Mouse (Mus musculus) heart, postnatal 25 days (tissue): ENCODE results near the gene Olfr370. TPM values are rescaled to one million over a fixed set of nuclear protein-coding genes. Genes with fewer than 3 reads are reported as not detected.
"Not testable (repeated sequence)": the region's sequence is repeated elsewhere in the genome, so short reads cannot be mapped to it uniquely, and the experiment has no call there.

Experiments used
- DNase-seq: peaks from one replicate; pipeline ENCODE4 v3.0.0; 2022; ENCODE audit warnings: low spot score
- intact Hi-C: fragments of 180-260 bp; cut with DNase I; formaldehyde crosslinking; loops from one replicate; pipeline ENCODE4 v1.15.1; 2025
- total RNA-seq, 2 experiments: library from RNA; stranded (reverse); gene quantifications; 2 replicates each; pipeline ENCODE4 v1.2.3; 2021

The Olfr370 gene
- not detected for total RNA-seq

- intact Hi-C loops = no loop called here
- DNase-seq = no peak
Observed at GRCm38 (mm10) chr8:83535736-83536135, at the start of gene Olfr370. Gene Olfr370, plus strand, starts transcription at chr8:83535780.

GRCm38 (mm10) chr8:83511696-83512095, 23.9 kb upstream of the Olfr370 start:
- no peak for DNase-seq
- intact Hi-C loops = no loop called here

- no peak for DNase-seq
- intact Hi-C loops = no loop called here
Observed at GRCm38 (mm10) chr8:83520432-83520831, 15.1 kb upstream of the Olfr370 start.

GRCm38 (mm10) chr8:83520907-83521306, 14.7 kb upstream of the Olfr370 start:
- DNase-seq = not testable (repeated sequence)
- intact Hi-C loops = loop anchor here (1.0 kb wide), 1 partner anchor 26 kb away; no protein-coding TSS in a partner anchor

GRCm38 (mm10) chr8:83521310-83521709, 14.3 kb upstream of the Olfr370 start:
- no peak for DNase-seq
- intact Hi-C loops = loop anchor here (1.0 kb wide), 1 partner anchor 26 kb away; no protein-coding TSS in a partner anchor

- DNase-seq = no peak
- intact Hi-C loops = no loop called here
Observed at GRCm38 (mm10) chr8:83534802-83535201, 778 bp upstream of the Olfr370 start.

GRCm38 (mm10) chr8:83562669-83563068, 27.1 kb downstream of the Olfr370 start:
- no peak for DNase-seq
- intact Hi-C loops = no loop called here

- DNase-seq = no peak
- intact Hi-C loops = no loop called here
Observed at GRCm38 (mm10) chr8:83563246-83563645, 27.7 kb downstream of the Olfr370 start.

GRCm38 (mm10) chr8:83565731-83566375, 30.3 kb downstream of the Olfr370 start:
- intact Hi-C loops = loop anchor here (2.0 to 5.0 kb wide), 4 partner anchors 41 to 464 kb away; partner anchors contain the start of genes Dnajb1 and Tecr
- no peak for DNase-seq

- intact Hi-C loops = loop anchor here (2.0 to 5.0 kb wide), 4 partner anchors 41 to 464 kb away; partner anchors contain the start of genes Dnajb1 and Tecr
- DNase-seq = peak; percentile 89
Observed at GRCm38 (mm10) chr8:83566469-83567395, 31.2 kb downstream of the Olfr370 start, which contains the start of gene Ndufb7. Gene Ndufb7, plus strand, starts transcription at chr8:83566671.

- DNase-seq = no peak
- intact Hi-C loops = loop anchor here (2.0 to 5.0 kb wide), 4 partner anchors 40 to 465 kb away; partner anchors contain the start of genes Dnajb1 and Tecr
Observed at GRCm38 (mm10) chr8:83567668-83568067, 32.1 kb downstream of the Olfr370 start.

- intact Hi-C loops = loop anchor here (5.0 kb wide), 3 partner anchors 39 to 466 kb away; partner anchors contain the start of genes Dnajb1 and Tecr
- no peak for DNase-seq
Observed at GRCm38 (mm10) chr8:83568128-83568527, 32.5 kb downstream of the Olfr370 start.

GRCm38 (mm10) chr8:83568755-83569154, 33.2 kb downstream of the Olfr370 start:
- no peak for DNase-seq

GRCm38 (mm10) chr8:83569165-83569564, 33.6 kb downstream of the Olfr370 start:
- no peak for DNase-seq
- intact Hi-C loops = loop anchor here (5.0 kb wide), 3 partner anchors 38 to 467 kb away; partner anchors contain the start of genes Dnajb1 and Tecr

More at GRCm38 (mm10) chr8:83568755-83569154, 33.2 kb downstream of the Olfr370 start:
- intact Hi-C loops = loop anchor here (5.0 kb wide), 3 partner anchors 39 to 466 kb away; partner anchors contain the start of genes Dnajb1 and Tecr

GRCm38 (mm10) chr8:83570272-83571000, 34.9 kb downstream of the Olfr370 start:
- DNase-seq = no peak
- intact Hi-C loops = no loop called here

- intact Hi-C loops, DNase-seq: not testable (repeated sequence)
Observed at GRCm38 (mm10) chr8:83571001-83571340, 35.4 kb downstream of the Olfr370 start.

- intact Hi-C loops = no loop called here
- no peak for DNase-seq
Observed at GRCm38 (mm10) chr8:83571791-83572190, 36.2 kb downstream of the Olfr370 start.

- DNase-seq = no peak
- intact Hi-C loops = no loop called here
Observed at GRCm38 (mm10) chr8:83572246-83572812, 36.7 kb downstream of the Olfr370 start.

GRCm38 (mm10) chr8:83573140-83573875, 37.7 kb downstream of the Olfr370 start:
- DNase-seq = no peak
- intact Hi-C loops = no loop called here
